Mouse (Mus musculus) bone marrow macrophage, adult 2 months (primary cell): ENCODE measurements around the gene Unc5a.

ENCODE experiments used
- CTCF ChIP-seq: IDR thresholded peaks from 2 replicates; pipeline ENCODE4 v1.5.1; 2012; ENCODE audit warnings: low read depth, mild to moderate bottlenecking, low read length, moderate library complexity
- POLR2A ChIP-seq: IDR thresholded peaks from 2 replicates; pipeline ENCODE4 v1.6.1; 2012; ENCODE audit warnings: mild to moderate bottlenecking, low read depth, low read length, borderline replicate concordance

DNA sequence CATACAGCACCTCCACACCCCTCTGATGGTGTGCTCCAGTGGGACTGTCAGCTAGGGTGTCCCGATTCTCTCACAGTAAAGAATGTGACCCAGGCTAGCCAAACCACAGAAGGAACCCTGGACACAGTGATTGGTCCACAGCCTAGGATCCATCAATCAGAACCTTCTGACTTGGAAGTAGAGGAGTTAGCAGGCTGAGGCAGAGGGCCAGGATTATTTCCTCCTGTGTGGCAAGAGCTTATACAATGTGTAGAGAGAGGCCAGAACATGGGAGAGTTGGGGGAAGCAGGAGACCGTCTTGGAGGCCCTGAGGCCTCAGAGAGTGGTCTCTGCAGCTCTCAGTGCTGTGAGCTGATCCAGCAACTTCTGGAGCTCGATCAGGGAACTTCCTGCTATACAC lies 11.3 kb downstream of the Unc5a start:
- no peak for TF ChIP-seq CTCF
- TF ChIP-seq POLR2A: no peak
